Mouse (Mus musculus): Measurements from ENCODE around the gene Tns1. TPM values are rescaled to one million over a fixed set of nuclear protein-coding genes. Genes with fewer than 3 reads are reported as not detected.

The Tns1 gene
- total and polyA plus RNA-seq, 3 experiments, result 0.11 TPM; not detected in 2

DNA sequence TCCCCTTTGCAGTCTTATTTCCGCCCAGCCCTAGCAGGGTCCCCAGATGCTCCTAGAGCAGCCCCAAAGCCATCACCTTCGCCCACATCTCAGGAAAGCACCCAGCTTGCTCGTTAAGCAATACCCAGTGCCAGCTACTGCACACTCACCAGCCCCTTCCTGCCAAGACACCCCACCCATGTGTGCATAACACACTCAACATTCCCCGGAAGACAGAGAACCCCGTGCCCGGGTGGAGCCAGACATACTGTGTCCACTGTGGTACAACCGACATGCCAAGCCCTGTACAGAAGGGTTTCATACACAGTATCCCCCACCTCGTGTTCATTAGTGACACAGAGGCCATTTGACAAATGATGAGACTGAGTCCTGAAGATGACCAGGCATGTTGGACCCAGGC lies 195.9 kb downstream of the Tns1 start:
- H3K36me3 ChIP-seq (ENCODE audit: control insufficient read depth in 1 of 2, insufficient read depth in 2 of 2, low read length in 2 of 2), result no peaks in the 10 kb centered on the region
- H3K27ac ChIP-seq (ENCODE audit: control insufficient read depth, low read depth, low read length), result no peak overlapping the region
- no peak overlapping the region for H3K4me3 ChIP-seq (ENCODE audit: control insufficient read depth in 1 of 2, insufficient read depth in 1 of 2, low read depth in 2 of 2, low read length in 2 of 2)
- no peaks in the 10 kb centered on the region for H3K9me3 ChIP-seq (replicated peaks; ENCODE audit: insufficient read depth, low read length)
- no peaks in the 10 kb centered on the region for H3K27me3 ChIP-seq (ENCODE audit: control insufficient read depth in 1 of 2, insufficient read depth in 2 of 2, low read length in 2 of 2)
- DNase-seq (ENCODE audit: low read depth, low spot score), result no peak
- no peak overlapping the region for H3K9ac ChIP-seq (ENCODE audit: control insufficient read depth, low read depth, low read length, poor library complexity, severe bottlenecking)
- H3K4me1 ChIP-seq (ENCODE audit: control insufficient read depth in 1 of 2, insufficient read depth in 2 of 2, low read length in 2 of 2), result no peaks in the 10 kb centered on the region
- H3K79me2 ChIP-seq (ENCODE audit: control insufficient read depth, insufficient read depth, low read length, poor library complexity), result no peaks in the 10 kb centered on the region
- TF ChIP-seq GABPA (IDR thresholded peaks at IDR 0.05; ENCODE audit: low read depth, low read length) (no peak), EP300 (IDR thresholded peaks at IDR 0.05; ENCODE audit: low read depth in 1 of 2, low read length in 2 of 2) (no peak), POLR2AphosphoS5 (IDR thresholded peaks at IDR 0.05; ENCODE audit: borderline replicate concordance, low read depth, low read length) (no peak), CHD1 (IDR thresholded peaks at IDR 0.05; ENCODE audit: low read depth, low read length) (no peak), NRF1 (IDR thresholded peaks at IDR 0.05; ENCODE audit: insufficient read depth, low read depth, low read length, poor library complexity, severe bottlenecking) (no peak), TCF12 (IDR thresholded peaks at IDR 0.05; ENCODE audit: low read depth, low read length) (no peak), ZC3H11A (IDR thresholded peaks at IDR 0.05; ENCODE audit: low read depth, low read length) (no peak), HCFC1 (IDR thresholded peaks at IDR 0.05; ENCODE audit: low read depth, low read length) (no peak), CTCF (IDR thresholded peaks at IDR 0.05 in 2 of 3, conservative IDR thresholded peaks at IDR 0.05 in 1 of 3; ENCODE audit: control insufficient read depth in 1 of 3, insufficient read depth in 1 of 3, low read depth in 2 of 3, low read length in 3 of 3, poor library complexity in 1 of 3, severe bottlenecking in 1 of 3) (no peak), RCOR1 (IDR thresholded peaks at IDR 0.05; ENCODE audit: low read depth, low read length) (no peak), ELF1 (IDR thresholded peaks at IDR 0.05; ENCODE audit: low read depth, low read length) (no peak)

DNA sequence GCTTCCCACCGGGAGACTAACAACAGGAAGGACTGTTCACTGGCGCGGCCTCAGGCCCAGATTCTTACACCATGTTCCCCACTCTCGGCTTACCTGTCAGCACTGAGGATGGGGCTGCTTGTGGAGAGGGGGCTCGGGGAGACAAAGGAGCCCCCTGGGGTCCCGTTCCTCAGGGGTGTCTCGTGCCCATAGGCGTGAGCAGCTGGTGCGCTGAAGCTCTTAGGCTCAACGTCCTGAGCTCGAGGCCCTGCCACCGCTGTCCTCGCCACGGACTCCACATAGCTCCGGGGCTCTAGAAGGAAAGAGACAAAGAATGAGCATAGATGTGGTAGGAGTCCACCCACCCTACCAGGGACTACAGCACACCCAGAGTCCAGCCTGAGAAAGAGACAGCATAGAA lies 196.4 kb downstream of the Tns1 start:
- no peak for DNase-seq (ENCODE audit: low read depth, low spot score)
- no peak overlapping the region for H3K27ac ChIP-seq (ENCODE audit: control insufficient read depth, low read depth, low read length)
- no peaks in the 10 kb centered on the region for H3K4me1 ChIP-seq (ENCODE audit: control insufficient read depth in 1 of 2, insufficient read depth in 2 of 2, low read length in 2 of 2)
- TF ChIP-seq ZMIZ1 (IDR thresholded peaks at IDR 0.05; ENCODE audit: low read depth, low read length), result no peak
- TF ChIP-seq CHD2 (IDR thresholded peaks at IDR 0.05; ENCODE audit: low read length), result no peak
- TF ChIP-seq MYC (IDR thresholded peaks at IDR 0.05; ENCODE audit: low read depth, low read length), result no peak
- TF ChIP-seq MAX (IDR thresholded peaks at IDR 0.05; ENCODE audit: low read length), result no peak
- TF ChIP-seq JUND (IDR thresholded peaks at IDR 0.05; ENCODE audit: low read depth, low read length), result no peak
- TF ChIP-seq USF2 (IDR thresholded peaks at IDR 0.05; ENCODE audit: borderline replicate concordance in 1 of 2, insufficient read depth in 1 of 2, low read depth in 1 of 2, low read length in 2 of 2), result no peak
- no peak for TF ChIP-seq SIN3A (IDR thresholded peaks at IDR 0.05; ENCODE audit: low read length)
- no peak for TF ChIP-seq GATA1 (IDR thresholded peaks at IDR 0.05; ENCODE audit: low read depth, low read length)
- no peaks in the 10 kb centered on the region for H3K79me2 ChIP-seq (ENCODE audit: control insufficient read depth, insufficient read depth, low read length, poor library complexity)
- no peaks in the 10 kb centered on the region for H3K9me3 ChIP-seq (replicated peaks; ENCODE audit: insufficient read depth, low read length)
- H3K27me3 ChIP-seq (ENCODE audit: control insufficient read depth in 1 of 2, insufficient read depth in 2 of 2, low read length in 2 of 2), result no peaks in the 10 kb centered on the region
- no peak overlapping the region for H3K9ac ChIP-seq (ENCODE audit: control insufficient read depth, low read depth, low read length, poor library complexity, severe bottlenecking)
- H3K36me3 ChIP-seq (ENCODE audit: control insufficient read depth in 1 of 2, insufficient read depth in 2 of 2, low read length in 2 of 2), result no peaks in the 10 kb centered on the region
- H3K4me3 ChIP-seq (ENCODE audit: control insufficient read depth in 1 of 2, insufficient read depth in 1 of 2, low read depth in 2 of 2, low read length in 2 of 2), result no peak overlapping the region
